Mouse (Mus musculus) R1 (cell line): ENCODE data around the gene Galnt15.
A peak's percentile ranks its signal among the peaks of the same experiment; 100 is the strongest.
"Not testable (repeated sequence)": the region's sequence is repeated elsewhere in the genome, so short reads cannot be mapped to it uniquely, and the experiment has no call there.

Experiments used
- DNase-seq: peaks from one replicate; pipeline ENCODE4 v3.0.0-alpha.2; 2018; ENCODE audit warnings: low read depth, low spot score

Gene Galnt15

DNA sequence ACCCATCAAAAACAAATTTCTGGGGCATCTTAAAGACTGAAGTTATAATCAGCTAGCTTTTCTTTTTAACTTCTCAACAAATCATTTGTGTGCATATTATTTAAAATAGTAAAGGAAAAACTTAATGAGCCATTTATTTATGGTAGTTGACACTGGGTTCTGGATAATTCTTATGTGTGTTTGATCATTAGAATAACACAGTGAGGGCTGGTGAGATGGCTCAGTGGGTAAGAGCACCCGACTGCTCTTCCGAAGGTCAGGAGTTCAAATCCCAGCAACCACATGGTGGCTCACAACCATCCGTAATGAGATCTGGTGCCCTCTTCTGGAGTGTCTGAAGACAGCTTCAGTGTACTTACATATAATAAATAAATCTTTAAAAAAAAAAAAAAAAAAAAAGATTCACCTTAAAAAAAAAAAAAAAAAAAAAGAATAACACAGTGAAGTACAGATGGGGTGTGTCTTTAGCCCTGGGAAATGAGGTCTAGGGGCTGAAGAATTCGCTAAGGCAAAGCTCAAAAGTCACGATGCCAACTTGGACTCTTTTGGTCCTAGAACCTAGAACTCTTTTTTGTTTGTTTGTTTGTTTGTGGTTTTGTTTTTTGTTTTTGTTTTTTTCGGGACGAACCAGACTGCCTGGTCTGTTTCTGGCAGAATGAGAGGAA is 58.9 kb downstream of the Galnt15 start:
- not testable (repeated sequence) for DNase-seq

DNA sequence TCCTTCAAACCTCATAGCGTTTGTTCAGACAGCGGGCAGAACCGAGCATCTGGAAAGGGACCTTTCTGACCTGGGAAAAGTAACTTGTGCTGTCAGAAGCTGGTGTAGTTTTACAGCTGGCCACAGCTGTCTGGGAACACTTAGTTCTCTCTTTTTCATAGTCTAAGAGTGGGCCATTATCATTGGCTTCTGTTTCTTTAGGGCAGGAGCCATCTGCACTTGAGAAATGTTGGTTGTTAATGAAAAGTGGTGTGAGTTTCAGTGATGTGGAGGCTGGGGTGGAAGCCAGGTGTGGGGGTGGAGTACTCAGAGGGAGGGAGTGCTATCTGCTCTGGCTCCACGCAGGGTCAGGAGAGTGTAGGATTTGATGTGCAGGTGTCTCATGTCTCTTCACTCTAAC is 62.3 kb downstream of the Galnt15 start:
- DNase-seq = no peak

DNA sequence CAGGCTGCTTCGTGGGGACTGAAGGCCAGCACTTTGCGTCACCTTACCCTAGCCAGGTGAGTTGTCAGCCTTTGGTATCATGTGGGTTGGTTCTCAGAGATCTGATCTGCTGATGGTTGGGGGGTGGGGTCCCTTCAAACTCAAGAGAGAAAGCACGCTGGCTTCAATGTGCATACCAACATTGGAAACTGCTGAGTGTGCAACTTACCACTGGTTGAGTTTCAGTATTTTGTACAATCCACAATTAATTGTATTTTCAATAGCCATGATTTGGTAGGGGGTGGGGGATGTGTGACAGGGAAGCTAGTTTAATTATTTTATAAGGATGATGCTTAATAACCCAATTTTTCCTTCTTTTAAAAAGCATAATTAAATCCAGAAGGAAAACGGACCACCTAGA is 62.9 kb downstream of the Galnt15 start:
- no peak for DNase-seq

DNA sequence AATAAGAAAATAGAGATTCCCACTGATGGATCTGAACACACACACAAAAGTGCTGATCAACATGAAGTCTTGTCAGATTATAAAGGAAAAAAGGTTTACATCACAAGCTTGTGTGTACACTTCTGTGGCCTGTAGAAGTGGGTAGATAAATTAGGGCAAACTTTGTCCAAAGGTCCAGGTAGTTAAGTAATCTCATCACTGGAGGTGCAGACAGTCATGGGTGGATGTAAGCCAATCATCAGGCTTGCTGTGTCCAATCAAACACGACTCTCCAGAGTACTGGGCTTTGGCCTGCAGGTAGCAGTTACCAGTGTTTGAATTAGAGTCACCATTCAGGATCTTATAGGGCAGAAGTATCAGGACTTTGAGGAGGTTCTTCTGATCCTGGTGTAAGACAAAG is 64.2 kb downstream of the Galnt15 start:
- no peak for DNase-seq

DNA sequence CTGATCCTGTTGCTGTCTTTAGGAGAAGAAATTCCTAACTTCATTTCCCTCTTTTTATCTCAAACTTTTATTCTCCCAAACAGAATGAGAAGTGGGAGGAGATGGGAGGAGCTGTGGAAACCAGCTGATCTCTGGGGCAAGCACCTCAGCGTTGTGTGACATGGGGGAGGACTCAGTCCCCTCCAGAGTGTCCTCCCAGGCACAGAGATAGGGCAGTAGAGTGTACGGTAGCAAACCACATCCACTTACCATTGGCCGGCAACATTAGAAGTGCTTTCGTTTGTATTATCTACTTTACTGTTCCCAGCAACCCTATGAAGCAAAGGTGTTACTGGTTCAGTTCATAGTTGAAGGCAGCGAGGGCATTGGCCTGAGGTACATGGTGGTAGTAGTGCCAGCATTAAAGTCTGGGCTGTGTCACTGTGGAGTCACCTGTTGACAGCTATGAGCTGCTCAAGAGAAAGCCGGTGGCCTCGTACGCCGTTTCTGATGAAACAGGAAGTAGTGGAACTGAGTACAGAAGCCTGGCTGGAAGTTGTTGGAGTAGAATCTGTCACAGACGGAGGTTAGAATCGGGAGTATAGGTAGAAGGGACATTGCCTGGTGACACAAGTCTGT is 64.8 kb downstream of the Galnt15 start:
- DNase-seq = no peak

DNA sequence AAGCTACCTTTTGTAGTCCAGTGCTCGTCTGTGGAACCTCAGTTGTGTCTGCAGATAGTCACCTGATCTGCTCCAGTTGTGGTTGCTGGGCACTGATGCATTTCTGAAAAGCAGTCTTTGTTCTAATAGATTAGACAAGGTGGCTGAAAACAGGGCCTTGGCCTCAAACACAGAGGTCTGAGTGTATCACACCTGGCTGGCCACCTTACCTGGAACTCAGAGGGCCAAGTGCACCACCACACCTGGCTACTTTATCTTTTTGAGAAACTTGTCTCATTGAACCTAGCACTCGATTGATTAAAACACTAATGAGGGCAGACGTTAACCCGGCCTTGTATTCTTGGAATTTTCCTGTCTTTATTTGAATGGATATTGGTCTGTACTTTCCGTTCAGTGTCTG is 66.9 kb downstream of the Galnt15 start:
- DNase-seq = no peak

DNA sequence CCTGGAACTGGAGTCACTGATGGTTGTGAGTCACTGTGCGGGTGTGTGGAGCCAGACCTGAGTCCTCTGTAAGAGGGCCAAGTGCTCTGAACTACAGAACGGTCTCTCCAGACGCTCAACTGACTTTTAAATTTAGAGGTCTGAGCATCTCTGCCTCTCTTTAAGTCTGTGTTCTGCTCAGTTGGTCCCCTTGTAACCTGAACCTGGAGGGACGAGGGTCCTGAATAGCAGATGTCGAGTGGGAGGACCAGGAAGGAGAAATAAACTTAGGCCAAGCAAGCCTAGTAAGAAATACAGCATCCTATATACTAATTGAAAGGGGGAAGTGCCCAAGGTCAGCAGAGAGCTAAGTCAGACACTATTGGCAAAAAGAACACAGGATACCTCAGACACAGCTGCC is 68.0 kb downstream of the Galnt15 start:
- no peak for DNase-seq

DNA sequence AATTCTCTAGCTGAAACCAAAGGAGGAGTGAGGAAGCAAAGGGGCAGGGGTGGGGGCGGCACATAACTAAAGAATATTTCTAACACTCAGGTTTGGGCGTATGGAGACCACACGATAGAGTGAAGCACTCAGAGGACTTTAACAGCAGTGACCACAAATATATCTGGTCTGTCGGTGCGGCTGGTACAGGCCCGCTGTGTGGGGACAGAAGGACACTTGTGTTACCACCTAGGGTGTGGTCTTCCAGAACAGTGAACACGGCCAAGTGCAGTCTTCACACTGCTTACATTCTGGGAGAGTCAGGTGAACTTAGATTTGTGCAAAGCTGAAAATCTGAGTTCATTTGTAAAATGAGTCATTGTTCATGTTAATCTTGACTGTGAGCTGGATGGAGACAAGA is 68.9 kb downstream of the Galnt15 start:
- DNase-seq = no peak

DNA sequence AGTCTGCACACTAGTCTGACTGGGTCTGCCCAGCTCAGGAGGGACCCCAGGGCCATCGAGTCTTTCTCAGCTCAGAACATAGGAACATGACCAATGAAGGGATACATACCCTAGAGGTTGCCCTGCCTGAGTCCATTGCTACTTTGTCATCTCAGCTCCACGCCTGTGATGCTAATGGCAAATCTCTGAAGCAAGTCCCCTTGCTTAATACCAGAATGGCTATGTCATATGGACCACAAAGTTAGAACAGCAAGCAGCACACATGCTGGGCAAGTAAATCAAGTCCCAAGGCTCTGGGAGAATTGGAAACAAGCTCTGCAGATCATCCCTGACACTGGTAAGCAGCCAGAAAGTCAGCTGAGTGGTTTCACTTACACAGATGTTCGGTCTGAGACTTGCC is 70.2 kb downstream of the Galnt15 start:
- no peak for DNase-seq

DNA sequence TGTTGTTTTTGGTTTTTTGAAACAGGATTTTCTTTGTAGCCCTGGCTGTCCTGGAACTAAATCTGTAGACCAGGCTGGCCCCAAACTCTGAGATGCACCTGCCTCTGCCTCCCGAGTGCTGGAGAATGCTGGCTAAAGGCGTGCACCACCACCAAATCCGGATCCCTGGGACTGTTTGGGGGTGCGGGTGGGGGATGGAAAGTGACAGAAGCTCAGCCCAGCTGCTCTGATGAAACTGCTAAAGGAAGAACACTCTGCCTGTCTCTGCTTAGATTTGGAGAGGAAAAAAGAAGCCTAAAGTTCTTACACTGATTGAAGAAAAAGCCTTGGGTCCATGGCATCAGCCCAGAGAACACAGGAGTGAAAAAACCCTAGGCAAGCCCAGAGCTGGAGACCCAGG is 74.8 kb downstream of the Galnt15 start:
- DNase-seq = no peak

DNA sequence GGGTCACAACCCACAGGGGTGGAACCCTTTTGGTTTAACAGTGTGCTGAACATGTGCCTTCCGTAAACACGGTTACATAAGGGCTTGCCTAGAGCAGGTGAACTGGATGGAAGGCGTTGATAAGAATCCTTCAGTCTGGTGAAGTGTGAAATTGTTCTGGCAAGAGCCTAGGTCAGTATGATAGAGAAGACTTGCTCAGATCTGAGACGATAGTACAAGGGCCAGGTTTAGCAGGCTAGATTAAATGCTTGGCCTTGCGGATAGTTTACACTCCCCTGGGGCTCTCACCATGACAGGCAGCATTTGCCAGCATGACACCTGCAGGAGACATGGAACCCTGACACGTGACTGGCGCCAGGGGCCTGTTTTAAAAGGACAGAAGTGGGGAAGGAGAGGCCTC is 76.9 kb downstream of the Galnt15 start:
- peak; percentile 41 for DNase-seq

DNA sequence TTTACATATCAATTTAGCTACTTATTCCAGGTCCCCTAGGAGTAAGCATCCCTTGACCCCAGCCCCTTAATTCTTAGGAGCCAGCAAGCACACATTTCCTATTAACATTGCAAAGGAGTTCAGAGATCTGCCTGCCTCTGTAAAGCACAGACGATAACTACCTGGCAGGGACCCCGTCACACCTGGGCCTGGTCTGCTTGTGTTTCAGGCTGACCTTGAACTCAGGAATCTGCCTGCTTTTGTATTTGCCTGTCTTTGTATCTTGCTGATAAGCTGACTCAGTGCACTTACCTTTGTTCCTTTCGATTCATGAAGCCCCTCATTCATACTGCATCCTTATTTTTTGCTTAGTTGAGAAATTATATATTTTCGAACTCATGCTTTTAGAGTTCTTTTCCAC is 78.1 kb downstream of the Galnt15 start:
- DNase-seq = peak; percentile 71
